Mouse (Mus musculus) urinary bladder, adult 18-20 months (tissue): Measurements from ENCODE around the gene Acer3.

Experiments used
- DNase-seq, 2 experiments: peaks; one replicate each; pipeline ENCODE4 v3.0.0; 2022; ENCODE audit warnings: low spot score in 2 of 2, mixed read lengths in 2 of 2

The Acer3 gene

GRCm38 (mm10) chr7:98333507-98333906 is 12.5 kb upstream of the Acer3 start:
- DNase-seq = no peak

GRCm38 (mm10) chr7:98332678-98333397 is 11.8 kb upstream of the Acer3 start:
- no peak for DNase-seq

GRCm38 (mm10) chr7:98331932-98332331 is 10.9 kb upstream of the Acer3 start:
- no peak for DNase-seq

DNA sequence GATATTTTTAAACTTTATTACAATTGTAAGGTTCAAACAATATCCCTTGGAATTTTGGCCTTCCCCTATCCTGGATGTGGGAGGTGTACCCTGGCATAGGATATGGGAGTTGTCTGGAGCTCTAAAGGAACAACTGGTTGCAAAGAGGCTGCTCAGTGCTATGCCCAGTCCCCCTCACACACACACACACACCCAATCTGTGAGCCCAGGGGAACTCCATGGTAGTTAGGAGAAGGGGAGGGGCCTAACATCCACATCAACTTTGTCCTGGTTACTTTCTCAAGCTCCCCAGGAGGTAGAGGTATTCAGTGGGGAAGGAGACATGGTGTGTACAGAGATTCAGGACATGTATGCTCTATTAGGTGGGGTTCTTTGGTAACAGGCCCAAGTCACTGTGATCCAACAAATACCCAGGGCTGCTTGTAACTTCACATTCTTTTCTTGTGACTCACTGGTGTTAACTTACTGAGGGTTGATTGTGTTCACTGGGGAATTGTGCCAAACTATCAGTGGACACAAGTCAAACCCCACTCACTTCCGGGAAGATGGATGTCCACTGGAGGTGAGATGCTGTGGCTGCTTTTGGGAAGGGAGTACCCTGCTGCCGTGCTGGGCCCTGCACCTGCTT is 9.5 kb upstream of the Acer3 start:
- no peak for DNase-seq

DNA sequence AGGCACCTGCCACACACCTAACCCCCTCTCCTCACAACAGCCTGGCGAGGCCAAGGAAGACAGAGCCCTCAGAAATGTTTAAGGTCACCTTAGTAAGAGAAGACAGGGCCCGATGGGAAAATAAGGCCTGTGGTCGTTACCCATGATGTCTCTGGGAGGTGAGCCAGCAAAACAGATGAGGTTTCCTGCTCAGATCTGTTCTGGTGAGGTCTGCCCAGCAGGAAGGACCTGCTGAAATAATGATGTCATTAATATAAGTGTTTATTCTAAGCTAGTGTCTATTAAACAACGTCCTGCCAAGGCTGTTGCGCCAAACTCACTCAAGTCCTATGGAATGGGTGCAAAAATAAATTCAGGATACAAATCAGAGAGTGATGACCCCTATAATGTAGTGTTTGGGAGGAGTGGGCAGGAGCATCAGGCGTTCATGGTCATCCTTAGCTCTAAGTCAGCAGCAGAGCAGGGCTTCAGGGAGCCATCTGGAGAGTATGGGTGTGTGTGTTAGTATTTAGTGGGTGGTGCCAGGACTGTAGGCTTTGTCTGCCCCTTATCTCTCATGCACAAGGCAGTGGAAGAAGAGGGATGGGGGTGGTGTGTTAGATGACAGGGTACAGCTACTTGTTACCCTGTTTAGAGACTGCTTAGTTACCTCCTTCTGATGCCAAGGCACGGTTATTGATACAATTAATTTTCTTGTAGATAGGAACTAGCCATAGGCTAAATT is 8.8 kb upstream of the Acer3 start:
- DNase-seq = no peak

DNA sequence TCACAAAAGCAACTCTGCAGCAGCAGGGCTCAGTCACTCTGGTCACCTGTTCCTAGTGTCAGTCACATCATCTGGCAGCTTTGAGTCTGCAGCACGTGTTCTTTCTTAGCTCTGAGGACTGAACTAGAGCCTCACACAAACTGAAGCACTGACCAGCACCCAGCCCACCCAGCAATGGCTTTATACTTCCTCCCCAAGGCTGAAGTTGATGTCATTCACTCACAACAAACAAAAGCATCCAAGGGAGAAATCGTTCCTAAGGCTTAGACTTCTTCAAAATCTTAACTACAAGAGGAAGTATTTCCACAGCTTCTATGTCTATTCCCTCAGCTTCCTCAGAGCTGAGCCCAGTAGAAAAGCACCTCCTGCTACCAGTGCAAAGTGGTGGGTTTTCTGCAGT is 7.3 kb upstream of the Acer3 start:
- no peak for DNase-seq

DNA sequence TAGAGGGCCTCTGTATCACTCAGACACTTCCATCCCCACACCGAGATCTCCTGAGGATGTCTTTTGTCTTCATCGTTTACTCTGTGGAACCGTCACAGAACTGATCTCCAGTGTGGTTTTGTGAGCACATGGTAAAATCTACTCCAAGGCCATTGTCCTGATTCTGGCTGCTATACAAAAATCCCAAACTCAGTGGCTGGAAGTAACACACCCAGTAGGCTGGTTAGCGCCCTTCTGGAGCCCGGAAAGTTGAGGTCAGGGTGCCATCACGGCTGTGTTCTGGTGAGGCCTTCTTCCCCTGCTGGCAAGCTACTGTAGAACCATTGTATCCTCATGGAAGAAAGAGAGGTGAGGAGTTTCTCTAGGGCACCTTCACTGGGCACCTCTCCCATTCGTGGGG is 5.0 kb upstream of the Acer3 start:
- DNase-seq = no peak

- peak in 1 of 2 experiments; percentile 52 for DNase-seq
These were observed 3.2 kb upstream of the Acer3 start for GRCm38 (mm10) chr7:98324228-98324627.

GRCm38 (mm10) chr7:98323288-98324019 is 2.4 kb upstream of the Acer3 start:
- no peak for DNase-seq

DNA sequence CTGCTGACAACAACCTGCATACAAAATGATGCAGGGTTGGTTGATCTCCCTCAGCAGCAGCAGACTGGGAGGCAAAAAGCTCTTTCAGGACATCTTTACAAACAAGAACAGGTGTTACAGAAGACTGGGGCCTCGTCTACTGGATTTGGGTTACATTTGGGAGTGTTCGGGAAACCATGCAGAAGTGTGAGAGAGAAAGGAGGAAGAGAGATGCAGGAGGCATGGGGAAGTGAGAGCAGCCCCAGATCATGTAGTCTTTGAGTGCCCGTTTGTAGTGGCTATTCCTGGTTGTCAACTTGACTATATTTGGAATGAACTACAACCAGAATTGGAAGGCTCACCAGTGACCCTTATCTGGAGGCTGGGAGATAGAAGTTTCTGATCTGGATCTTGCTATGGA is 1.4 kb upstream of the Acer3 start:
- no peak for DNase-seq

DNA sequence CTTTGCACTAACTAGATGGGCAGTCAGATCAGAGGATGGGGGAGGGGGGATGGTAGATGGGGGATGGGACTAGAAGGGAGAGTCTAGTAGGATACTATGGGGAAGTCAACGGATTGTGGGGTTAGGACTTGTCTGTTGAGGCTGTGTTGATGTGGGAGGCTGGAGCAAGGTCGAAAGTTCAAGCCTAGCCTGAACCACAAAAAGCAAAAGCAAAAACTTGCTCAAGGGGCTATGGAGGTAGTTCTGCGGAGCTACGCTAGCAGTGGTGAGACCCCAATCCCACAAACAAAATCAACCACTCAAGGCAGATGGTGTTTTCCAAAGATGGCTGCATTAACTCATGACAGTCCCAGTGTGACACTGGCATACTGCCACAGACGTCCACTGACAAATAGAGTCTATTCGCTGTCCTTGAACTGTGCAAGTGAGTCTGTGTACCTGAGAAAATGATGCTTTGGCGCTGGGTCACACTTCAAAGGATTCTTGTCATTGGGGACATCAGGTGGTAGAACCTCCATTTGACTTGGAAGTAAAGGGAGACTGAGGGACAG is 927 bp downstream of the Acer3 start:
- no peak for DNase-seq

DNA sequence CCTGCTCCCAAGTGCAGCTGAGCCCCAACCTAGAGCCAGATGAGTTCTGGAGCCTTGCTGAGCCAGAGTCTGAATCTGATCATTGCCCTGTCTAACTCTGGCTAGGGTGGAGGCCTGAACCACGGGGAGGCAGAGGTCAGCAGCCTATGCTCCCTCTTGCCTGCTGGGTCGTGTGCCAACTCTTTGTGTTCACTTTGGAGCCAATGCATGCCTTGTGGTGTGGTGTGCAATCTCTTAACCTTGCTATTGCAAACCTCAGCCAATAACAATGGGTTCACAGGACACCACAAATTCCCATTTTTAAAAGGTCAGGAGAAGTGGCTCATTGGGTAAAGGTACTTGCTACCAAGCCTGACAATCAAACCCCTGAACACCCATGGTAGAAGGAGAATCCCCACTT is 4.4 kb downstream of the Acer3 start:
- no peak for DNase-seq

- no peak for DNase-seq
These were observed 5.9 kb downstream of the Acer3 start for GRCm38 (mm10) chr7:98315087-98315486.

GRCm38 (mm10) chr7:98312185-98312920 is 8.7 kb downstream of the Acer3 start:
- DNase-seq = peak in 1 of 2 experiments; percentile 56

DNA sequence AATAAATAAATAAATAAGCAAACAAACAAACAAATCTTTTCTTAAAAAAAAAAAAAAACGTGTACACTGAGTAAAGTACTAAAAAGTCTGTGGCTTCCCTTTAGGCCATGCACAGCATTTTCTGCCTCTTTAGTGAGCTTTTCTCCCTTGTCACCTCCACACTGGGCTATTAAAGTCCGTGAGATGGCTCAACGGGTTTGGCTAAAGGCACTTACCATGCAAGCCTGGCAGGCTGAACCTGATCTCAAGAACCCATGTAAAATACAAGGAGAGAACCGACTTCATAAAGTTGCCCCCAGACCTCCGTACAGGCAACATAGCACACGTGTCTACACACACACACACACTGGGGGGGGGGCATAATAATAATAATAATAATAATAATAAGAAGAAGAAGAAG is 10.7 kb downstream of the Acer3 start:
- DNase-seq = no peak

- peak; percentile 92 to 93 for DNase-seq
These were observed 11.6 kb downstream of the Acer3 start for GRCm38 (mm10) chr7:98309219-98310030.

GRCm38 (mm10) chr7:98308607-98309218 is 12.3 kb downstream of the Acer3 start:
- peak in 1 of 2 experiments; percentile 36 for DNase-seq

DNA sequence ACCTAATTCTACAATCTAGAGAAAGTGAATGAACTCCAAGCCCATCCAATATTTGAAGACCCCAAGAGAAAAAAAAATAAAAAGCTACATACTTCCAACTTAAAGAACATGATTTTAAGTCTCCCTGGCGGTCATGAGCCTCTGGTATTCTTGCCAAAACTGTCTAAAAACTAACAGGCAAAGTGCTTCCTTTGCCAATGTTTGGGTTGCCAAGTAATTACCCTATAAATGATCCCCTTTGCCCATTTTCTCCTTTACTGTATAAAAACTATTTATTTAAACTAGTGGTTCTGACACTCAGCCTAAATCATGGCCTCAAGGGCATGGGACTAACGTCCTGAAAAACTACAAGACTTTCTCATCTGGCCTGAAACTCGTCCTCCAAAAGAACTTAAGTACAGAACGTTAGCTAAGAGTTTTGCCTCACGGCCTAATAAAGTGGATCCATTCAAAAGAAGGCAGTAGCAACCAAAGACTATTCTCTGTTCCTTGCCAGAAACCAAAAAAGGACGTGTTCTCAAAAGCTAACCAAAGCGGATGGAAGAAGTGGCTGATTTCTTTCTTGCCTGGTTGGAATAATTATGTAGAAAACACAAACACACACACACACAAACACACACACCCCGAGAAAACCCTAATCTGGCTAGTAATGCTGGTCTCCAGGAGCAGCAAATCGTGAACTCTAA is 12.9 kb downstream of the Acer3 start:
- no peak for DNase-seq

DNA sequence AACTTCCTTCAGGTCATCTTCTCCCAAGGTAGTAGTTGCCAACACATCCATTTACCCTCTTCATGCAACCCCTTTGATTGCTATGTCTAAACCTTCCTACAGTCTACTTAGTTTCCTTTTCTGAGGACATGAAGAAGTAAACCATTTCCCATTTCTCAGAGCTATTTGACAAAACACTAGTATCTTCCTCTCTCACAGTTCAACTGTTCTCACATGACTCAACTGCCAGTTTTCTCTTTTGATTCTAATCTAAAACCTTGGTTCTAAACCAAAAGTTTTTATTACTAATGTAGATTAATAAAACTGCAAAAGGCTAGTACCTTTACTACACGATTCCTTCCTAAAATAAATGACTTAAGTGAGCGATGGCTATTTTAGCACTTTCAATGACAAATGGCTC is 13.6 kb downstream of the Acer3 start:
- DNase-seq = no peak
